Mouse (Mus musculus) gastrocnemius, postnatal 14 days (tissue): Measurements from ENCODE around the gene Kif21b. TPM values are rescaled to one million over a fixed set of nuclear protein-coding genes. Genes with fewer than 3 reads are reported as not detected.

Experiments used
- DNase-seq: peaks from one replicate; pipeline ENCODE4 v3.0.0; 2021; ENCODE audit warnings: mixed read lengths
- intact Hi-C: fragments of 180-260 bp; cut with DNase I; formaldehyde crosslinking; loops from one replicate; pipeline ENCODE4 v1.15.1; 2025; ENCODE audit warnings: low total_unique reads
- total RNA-seq, 2 experiments: library from RNA; stranded (reverse); gene quantifications; 2 replicates each; pipeline ENCODE4 v1.2.3; 2021

Kif21b gene
- total RNA-seq, 2 experiments from 2014 or later: 0.40 to 0.76 TPM

- no peak for DNase-seq
- intact Hi-C loops: no loop called here
These were observed 89.1 kb downstream of the Kif21b start for GRCm38 (mm10) chr1:136220037-136220871.

- intact Hi-C loops: no loop called here
- no peak for DNase-seq
These were observed 91.2 kb downstream of the Kif21b start for GRCm38 (mm10) chr1:136222386-136222785.

- intact Hi-C loops: no loop called here
- DNase-seq: no peak
These were observed 92.7 kb downstream of the Kif21b start for GRCm38 (mm10) chr1:136223758-136224342.

- intact Hi-C loops: no loop called here
These were observed 94.7 kb downstream of the Kif21b start for GRCm38 (mm10) chr1:136225846-136226245.

GRCm38 (mm10) chr1:136226626-136227025 is 95.4 kb downstream of the Kif21b start:
- intact Hi-C loops: no loop called here
- DNase-seq: no peak

More at GRCm38 (mm10) chr1:136225846-136226245, 94.7 kb downstream of the Kif21b start:
- no peak for DNase-seq

Other genes with a start within 250 kb of the Kif21b start
- not detected for gene Pkp1, start 212.2 kb upstream of the Kif21b start, total RNA-seq
- 10 to 100 TPM in 1 of 2 experiments, 1 to 10 TPM in 1; 5.9 to 13.0 TPM for gene Igfn1, start 125.0 kb upstream of the Kif21b start, total RNA-seq
- gene Tmem9, start 123.2 kb upstream of the Kif21b start, total RNA-seq: 10 to 100 TPM; 11.2 to 15.5 TPM
- not detected for gene Ascl5, start 80.6 kb upstream of the Kif21b start, total RNA-seq
- 100 to 1,000 TPM; 557 to 583 TPM for gene Cacna1s, start 78.6 kb upstream of the Kif21b start, total RNA-seq
- gene Mroh3, start 81.4 kb downstream of the Kif21b start, total RNA-seq: not detected
- gene Inava, start 102.9 kb downstream of the Kif21b start, total RNA-seq: not detected
- not detected for gene Gpr25, start 129.5 kb downstream of the Kif21b start, total RNA-seq
- 10 to 100 TPM; 14.7 to 15.8 TPM for gene Camsap2, start 214.7 kb downstream of the Kif21b start, total RNA-seq